Mouse (Mus musculus) kidney, embryonic 14.5 days (tissue): ENCODE measurements around the gene Ttc28. TPM values are rescaled to one million over a fixed set of nuclear protein-coding genes. Genes with fewer than 3 reads are reported as not detected.

ENCODE experiments used
- ATAC-seq: fragments of 200-750 bp; cut with Nextera tagmentation; 2 replicates; pipeline ENCODE4 v1.8.0; 2017; ENCODE audit warnings: moderate number of reproducible peaks, mild to moderate bottlenecking, moderate TSS enrichment, moderate library complexity; ENCODE audit not compliant: low FRiP score, low TSS enrichment
- H3K27ac ChIP-seq: fragments of 300-500 bp; sonication (generic); 2 replicates; pipeline ENCODE4 v1.5.1; 2014; ENCODE audit warnings: low read depth, mild to moderate bottlenecking, low read length, moderate library complexity, mixed read lengths
- H3K27me3 ChIP-seq: fragments of 300-500 bp; sonication (generic); 2 replicates; pipeline ENCODE4 v1.6.1; 2014; ENCODE audit warnings: mild to moderate bottlenecking, low read length; ENCODE audit not compliant: control insufficient read depth, insufficient read depth
- H3K36me3 ChIP-seq: fragments of 300-500 bp; sonication (generic); 2 replicates; pipeline ENCODE4 v1.6.1; 2014; ENCODE audit warnings: low read length, mixed read lengths; ENCODE audit not compliant: control insufficient read depth, insufficient read depth
- H3K4me1 ChIP-seq: fragments of 300-500 bp; sonication (generic); 2 replicates; pipeline ENCODE4 v1.6.1; 2014; ENCODE audit warnings: low read length, mixed read lengths; ENCODE audit not compliant: control insufficient read depth, insufficient read depth
- H3K4me2 ChIP-seq: fragments of 300-500 bp; sonication (generic); replicated peaks from 2 replicates; pipeline ENCODE4 v1.6.1; 2014; ENCODE audit warnings: low read depth, mild to moderate bottlenecking, low read length
- H3K4me3 ChIP-seq: fragments of 300-500 bp; sonication (generic); 2 replicates; pipeline ENCODE4 v1.5.1; 2014; ENCODE audit warnings: mild to moderate bottlenecking, low read length
- H3K9ac ChIP-seq: fragments of 300-500 bp; sonication (generic); 2 replicates; pipeline ENCODE4 v1.6.1; 2014; ENCODE audit warnings: low read depth, mild to moderate bottlenecking, low read length, moderate library complexity
- H3K9me3 ChIP-seq: fragments of 300-500 bp; sonication (generic); 2 replicates; pipeline ENCODE4 v1.6.1; 2016; ENCODE audit warnings: low read length; ENCODE audit not compliant: control insufficient read depth
- WGBS: fragments of 180-500 bp; shearing (Covaris S2); extraction: QIAGEN DNeasy Blood & Tissue Kit; methylation state at CpG from one replicate; pipeline ENCODE4 v1.1.7; 2014; 5-methylcytosine and 5-hydroxymethylcytosine counted together
- polyA plus RNA-seq: library from polyadenylated mRNA; unstranded; fragments of >200 nt; fragmentation: Nextera tagmentation; extraction: Ambion mirVana; gene quantifications from 2 replicates; pipeline ENCODE4 v1.2.1, GENCODE M21; 2014

The Ttc28 gene
- polyA plus RNA-seq, 1 experiment from 2014 or later, result 24.7 TPM

DNA sequence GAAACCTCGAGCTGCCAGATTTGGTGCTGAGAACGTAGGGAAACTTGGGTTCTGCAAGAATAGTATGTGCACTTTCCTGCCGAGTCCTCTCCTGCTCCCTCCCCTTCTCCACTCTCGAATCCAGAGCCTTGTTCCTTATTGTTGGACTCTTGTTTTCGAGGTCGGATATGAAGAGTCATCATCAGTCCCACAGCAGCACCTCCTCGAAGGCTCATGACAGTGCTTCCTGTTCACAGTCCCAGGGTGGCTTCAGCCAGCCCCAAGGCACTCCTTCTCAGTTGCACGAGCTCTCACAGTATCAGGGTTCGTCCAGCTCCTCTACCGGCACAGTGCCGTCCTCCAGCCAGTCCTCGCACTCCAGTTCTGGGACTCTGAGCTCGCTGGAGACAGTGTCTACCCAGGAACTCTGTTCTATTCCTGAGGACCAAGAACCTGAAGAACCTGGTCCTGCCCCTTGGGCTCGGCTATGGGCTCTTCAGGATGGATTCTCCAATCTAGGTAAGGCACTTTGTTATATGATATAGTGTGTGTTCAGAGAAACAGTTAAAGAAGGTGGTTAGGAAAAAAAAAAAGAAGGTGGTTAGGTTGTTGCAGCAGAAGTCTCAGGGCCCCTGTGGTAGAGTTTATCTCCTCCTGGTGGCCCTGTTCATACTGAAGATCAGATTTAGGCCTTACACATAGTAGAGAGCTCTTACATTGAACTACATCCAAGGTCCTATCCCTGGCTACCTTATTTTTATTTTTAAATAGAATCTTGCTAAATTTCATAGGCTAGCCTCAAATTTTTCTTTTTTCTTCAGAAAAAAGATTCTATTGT is 38.3 kb upstream of the Ttc28 start:
- Histone ChIP-seq H3K36me3 (peaks cover 25% of the 10 kb centered on the region; the same call in 1 of the 2 replicates), H3K27ac (no peak overlapping the region), H3K4me1 (peaks cover 6% of the 10 kb centered on the region; the same call in 1 of the 2 replicates), H3K4me2 (no peak overlapping the region), H3K4me3 (peak overlapping the region; percentile 78; the same call in 1 of the 2 replicates), H3K9me3 (no peaks in the 10 kb centered on the region), H3K9ac (no peak overlapping the region), H3K27me3 (no peaks in the 10 kb centered on the region)
- 89% methylated on average over 14 of the region's 14 CpGs for WGBS
- ATAC-seq, result no peak

DNA sequence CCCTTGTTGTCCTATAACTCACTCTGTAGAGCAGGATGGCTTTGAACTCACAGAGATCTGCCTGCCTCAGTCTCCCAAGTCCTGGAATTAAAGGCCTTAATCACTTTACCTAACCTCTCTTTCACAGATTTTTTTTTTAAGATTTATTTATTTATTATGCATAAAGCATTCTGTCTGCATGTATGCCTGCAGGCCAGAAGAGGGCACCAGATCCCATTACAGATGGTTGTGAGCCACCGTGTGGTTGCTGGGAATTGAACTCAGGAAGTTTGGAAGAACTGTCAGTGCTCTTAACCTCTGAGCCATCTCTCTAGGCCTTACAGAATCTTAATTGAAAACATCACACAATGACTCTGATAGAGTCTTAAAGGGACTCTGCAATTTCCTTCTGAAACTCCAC is 26.6 kb upstream of the Ttc28 start:
- Histone ChIP-seq H3K4me2 (no peak overlapping the region), H3K4me1 (no peaks in the 10 kb centered on the region), H3K27ac (no peak overlapping the region), H3K36me3 (peaks cover 41% of the 10 kb centered on the region), H3K9me3 (no peaks in the 10 kb centered on the region), H3K4me3 (no peak overlapping the region), H3K9ac (no peak overlapping the region), H3K27me3 (no peaks in the 10 kb centered on the region)
- ATAC-seq, result no peak
- WGBS, result 90% methylated on average over 1 of the region's 1 CpGs

DNA sequence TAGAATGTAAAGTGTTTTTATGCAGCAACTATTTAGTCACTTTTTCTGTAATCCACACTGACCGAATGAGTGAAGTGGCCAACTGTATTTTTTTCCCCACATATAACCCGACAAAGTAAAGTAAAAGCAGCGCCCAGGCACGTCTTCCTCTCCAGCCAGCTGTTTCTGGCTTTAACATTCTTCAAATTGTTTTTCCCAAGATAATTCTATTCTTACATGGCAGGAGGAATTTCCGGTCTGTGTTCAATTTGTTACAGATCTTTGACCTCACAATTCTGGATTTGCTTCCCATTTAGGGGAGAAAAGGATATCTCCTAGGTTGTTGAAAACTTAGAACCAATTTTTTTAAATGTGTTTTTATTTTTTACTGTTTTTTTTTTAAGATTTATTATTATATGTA is 22.5 kb upstream of the Ttc28 start:
- WGBS, result 83% methylated on average over 5 of the region's 5 CpGs
- no peak for ATAC-seq
- H3K9me3 ChIP-seq, result no peaks in the 10 kb centered on the region
- H3K27ac ChIP-seq, result no peak overlapping the region
- no peaks in the 10 kb centered on the region for H3K27me3 ChIP-seq
- H3K4me1 ChIP-seq, result 0 out of 2 replicates have a peak, but pooled peaks cover 5% of the 10 kb centered on the region
- H3K36me3 ChIP-seq, result peaks cover 23% of the 10 kb centered on the region
- no peak overlapping the region for H3K9ac ChIP-seq
- no peak overlapping the region for H3K4me2 ChIP-seq
- H3K4me3 ChIP-seq, result no peak overlapping the region

DNA sequence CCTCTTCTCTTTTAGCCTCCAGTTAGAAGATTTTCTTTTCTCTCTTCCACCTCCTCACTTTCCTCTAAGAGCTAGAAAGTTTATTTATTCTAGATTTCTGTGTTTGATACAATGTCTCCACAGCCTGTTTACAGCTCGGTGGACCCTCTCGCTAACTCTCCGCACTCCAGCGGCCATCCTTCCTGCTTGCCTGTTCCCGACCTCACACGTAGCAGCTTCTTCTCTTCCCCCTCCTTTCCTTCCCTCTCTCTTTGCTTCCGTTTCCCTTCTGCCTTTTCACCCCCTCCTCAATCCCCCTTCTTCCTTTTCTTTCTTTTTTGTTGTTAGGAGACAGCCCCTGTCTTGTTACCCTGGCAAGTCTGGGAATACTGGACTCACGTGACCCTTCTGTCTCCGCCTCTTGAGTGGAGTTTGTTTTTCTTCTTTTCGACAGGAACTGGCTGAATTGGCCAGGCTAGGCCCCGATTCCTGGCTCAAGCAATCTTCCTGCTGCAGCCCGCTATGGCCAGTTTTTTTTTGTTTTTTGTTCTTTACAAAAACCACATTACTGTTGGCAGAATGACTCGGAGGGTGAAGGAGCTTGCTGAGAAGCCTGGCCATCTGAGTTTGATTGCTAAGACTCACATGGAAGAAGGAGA is 20.5 kb upstream of the Ttc28 start:
- Histone ChIP-seq H3K9me3 (no peaks in the 10 kb centered on the region), H3K4me2 (no peak overlapping the region; the same call in 1 of the 2 replicates), H3K4me3 (peak overlapping the region; percentile 17), H3K9ac (no peak overlapping the region), H3K4me1 (0 out of 2 replicates have a peak, but pooled peaks cover 5% of the 10 kb centered on the region), H3K36me3 (peaks cover 28% of the 10 kb centered on the region), H3K27me3 (no peaks in the 10 kb centered on the region), H3K27ac (peak overlapping the region; percentile 76)
- 29% methylated on average over 13 of the region's 13 CpGs for WGBS
- peak; percentile 80 for ATAC-seq

DNA sequence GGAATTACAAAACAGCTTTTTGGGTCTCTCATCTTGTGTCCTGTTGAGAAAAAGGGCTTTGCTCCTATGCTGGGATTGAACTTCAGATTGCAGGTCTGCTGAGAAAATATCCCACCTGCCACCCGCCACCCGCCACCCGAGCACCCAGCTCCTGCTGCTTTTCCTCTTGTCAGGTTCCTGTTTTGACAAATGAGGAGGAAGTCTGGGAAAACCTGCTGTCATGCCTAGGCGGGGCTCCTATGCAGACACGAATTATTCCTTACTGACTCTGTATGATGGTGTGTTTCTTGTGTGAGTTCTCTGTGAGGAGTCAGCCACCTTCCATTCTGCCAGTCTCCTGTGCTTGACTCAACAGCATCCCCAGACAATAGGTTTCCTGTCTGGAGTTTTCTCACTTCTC is 19.2 kb upstream of the Ttc28 start:
- Histone ChIP-seq H3K4me2 (no peak overlapping the region), H3K9ac (no peak overlapping the region), H3K36me3 (peaks cover 29% of the 10 kb centered on the region), H3K27me3 (no peaks in the 10 kb centered on the region), H3K9me3 (no peaks in the 10 kb centered on the region), H3K4me1 (0 out of 2 replicates have a peak, but pooled peaks cover 5% of the 10 kb centered on the region), H3K4me3 (no peak overlapping the region), H3K27ac (no peak overlapping the region)
- 85% methylated on average over 5 of the region's 5 CpGs for WGBS
- ATAC-seq, result no peak

DNA sequence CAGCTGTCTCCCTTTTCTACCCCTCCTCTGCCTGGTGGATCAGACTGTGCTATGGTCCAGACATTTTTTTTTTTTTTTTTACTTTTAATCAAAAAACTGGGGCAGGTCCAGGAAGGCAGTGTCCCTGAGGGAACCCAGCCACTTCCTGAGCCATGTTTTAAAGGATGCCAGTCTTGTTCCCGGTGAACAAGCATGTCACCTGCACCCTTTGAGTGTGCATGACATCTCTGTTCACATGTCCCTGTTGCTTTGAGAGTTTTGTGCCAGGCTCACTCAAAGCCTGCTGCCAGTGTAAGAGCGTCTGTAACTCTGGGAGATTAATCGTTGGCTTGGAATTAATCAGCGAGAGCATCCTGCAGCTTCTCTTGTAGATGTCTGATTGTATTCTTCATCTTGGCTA is 11.1 kb upstream of the Ttc28 start:
- H3K36me3 ChIP-seq, result peaks cover 18% of the 10 kb centered on the region; the same call in 1 of the 2 replicates
- H3K27me3 ChIP-seq, result no peaks in the 10 kb centered on the region
- H3K9me3 ChIP-seq, result no peaks in the 10 kb centered on the region
- WGBS, result 81% methylated on average over 4 of the region's 4 CpGs
- ATAC-seq, result no peak
- no peaks in the 10 kb centered on the region for H3K4me1 ChIP-seq
- no peak overlapping the region for H3K27ac ChIP-seq
- H3K4me2 ChIP-seq, result no peak overlapping the region
- no peak overlapping the region for H3K9ac ChIP-seq
- no peak overlapping the region for H3K4me3 ChIP-seq

DNA sequence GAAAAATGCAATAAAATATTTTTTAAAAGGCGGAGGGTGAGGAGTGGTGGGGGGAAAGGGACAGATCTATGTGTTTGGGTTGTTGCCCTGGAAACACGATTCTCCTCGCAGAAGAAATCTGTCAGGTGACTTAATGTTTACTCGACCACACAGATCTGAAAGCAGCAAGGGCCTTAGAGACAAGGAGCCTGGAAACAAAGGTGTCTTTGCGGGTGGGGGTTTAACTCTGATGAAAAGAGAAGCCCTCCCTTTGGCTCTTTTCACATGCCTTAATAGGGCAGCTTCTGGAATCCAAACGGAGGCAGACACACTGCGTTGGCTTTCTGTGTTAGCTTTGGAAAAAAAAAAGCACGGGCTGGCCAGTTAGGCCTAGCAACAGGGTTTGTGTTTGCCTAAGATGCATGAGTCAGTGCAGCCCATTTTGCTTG is 10.3 kb upstream of the Ttc28 start:
- Histone ChIP-seq H3K4me2 (no peak overlapping the region), H3K4me3 (no peak overlapping the region), H3K4me1 (no peaks in the 10 kb centered on the region), H3K27me3 (no peaks in the 10 kb centered on the region), H3K9me3 (no peaks in the 10 kb centered on the region), H3K36me3 (peaks cover 16% of the 10 kb centered on the region; the same call in 1 of the 2 replicates), H3K9ac (no peak overlapping the region), H3K27ac (no peak overlapping the region)
- ATAC-seq, result no peak
- 70% methylated on average over 8 of the region's 8 CpGs for WGBS

DNA sequence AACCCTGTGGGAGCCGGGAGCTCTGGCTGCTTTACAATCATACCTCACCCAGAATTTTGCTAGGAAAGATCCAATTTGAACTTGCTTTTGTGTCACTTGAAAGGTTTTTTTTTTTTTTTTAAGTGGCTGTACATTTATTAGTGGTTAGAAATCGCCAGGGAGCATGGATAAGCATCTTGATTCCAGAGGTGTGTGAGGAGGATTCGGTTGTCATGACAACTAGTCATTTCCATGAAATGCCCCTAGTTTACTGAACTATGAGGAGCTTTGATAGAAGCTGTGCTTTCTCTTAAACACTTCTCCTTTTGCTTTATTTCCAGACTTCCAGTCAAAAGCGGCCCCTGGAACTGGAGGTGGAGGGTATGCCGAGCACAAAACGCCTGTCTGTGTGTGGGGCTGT is 6.4 kb upstream of the Ttc28 start:
- Histone ChIP-seq H3K27me3 (no peaks in the 10 kb centered on the region), H3K4me3 (no peak overlapping the region), H3K9ac (no peak overlapping the region), H3K4me2 (no peak overlapping the region), H3K27ac (no peak overlapping the region), H3K36me3 (peaks cover 5% of the 10 kb centered on the region; the same call in 1 of the 2 replicates), H3K9me3 (no peaks in the 10 kb centered on the region), H3K4me1 (no peaks in the 10 kb centered on the region)
- WGBS, result 91% methylated on average over 6 of the region's 6 CpGs
- ATAC-seq, result no peak

DNA sequence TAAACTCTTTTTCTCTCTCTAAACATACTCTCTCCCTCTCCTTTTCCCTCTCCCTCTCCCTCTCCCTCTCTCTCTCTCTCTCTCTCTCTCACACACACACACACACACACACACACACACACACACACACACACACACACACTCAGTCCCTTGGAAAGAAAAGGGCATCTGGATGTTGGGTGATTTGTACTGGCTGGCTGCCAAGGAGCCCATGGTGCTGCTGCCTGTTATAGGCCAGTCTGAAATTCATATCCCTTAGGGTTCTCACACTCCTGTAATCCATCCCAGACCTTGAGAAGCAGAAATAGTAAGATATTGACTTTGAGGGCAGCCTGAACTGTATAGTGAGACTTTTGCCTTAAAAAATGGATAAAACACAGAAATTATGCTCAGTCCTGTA is 4.9 kb upstream of the Ttc28 start:
- no peaks in the 10 kb centered on the region for H3K9me3 ChIP-seq
- H3K4me2 ChIP-seq, result no peak overlapping the region
- H3K4me3 ChIP-seq, result no peak overlapping the region
- ATAC-seq, result no peak
- no peaks in the 10 kb centered on the region for H3K4me1 ChIP-seq
- H3K27me3 ChIP-seq, result no peaks in the 10 kb centered on the region
- H3K36me3 ChIP-seq, result peaks cover 5% of the 10 kb centered on the region; the same call in 1 of the 2 replicates
- H3K9ac ChIP-seq, result no peak overlapping the region
- H3K27ac ChIP-seq, result no peak overlapping the region
